Mouse (Mus musculus) retina, embryonic 14.5 days (tissue): ENCODE measurements at regions not wholly inside any gene's neighbourhood (a gene's known extent, or its start where the extent isn't known, plus 50 kb on each side); places are given as distances from the start of the nearest gene placed in this dataset.

Source experiments
- DNase-seq: peaks from one replicate; pipeline ENCODE4 v3.0.0-alpha.2; 2015; ENCODE audit warnings: low spot score

DNA sequence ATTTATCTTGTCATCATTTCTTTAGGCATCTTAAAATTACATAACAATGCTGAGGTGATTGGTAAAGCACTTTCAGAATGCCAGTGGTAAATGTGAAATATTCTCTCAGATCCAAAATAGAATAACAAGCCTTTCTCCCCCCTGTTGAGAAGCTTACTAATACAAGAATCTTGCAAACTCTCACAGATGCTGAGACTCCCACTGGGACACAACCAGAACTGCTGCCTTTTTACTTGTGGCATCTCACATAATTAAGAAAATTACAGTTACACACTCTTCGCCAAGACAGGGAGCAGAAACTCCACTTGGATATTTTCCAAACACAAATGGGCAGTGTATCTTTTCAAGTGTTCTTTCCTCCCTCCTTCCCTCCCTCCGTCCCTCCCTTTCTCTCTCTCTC lies 1665.2 kb upstream of the G6pd2 start:
- DNase-seq, result peak; percentile 38

- DNase-seq, result peak; percentile 37
Measured at GRCm38 (mm10) chr5:60145609-60146008, 1663.0 kb upstream of the G6pd2 start.
